Mouse (Mus musculus) adrenal gland, postnatal 25 days (tissue): ENCODE data around the gene Baiap3. TPM values are rescaled to one million over a fixed set of nuclear protein-coding genes. Genes with fewer than 3 reads are reported as not detected.
"Not testable (repeated sequence)": the region's sequence is repeated elsewhere in the genome, so short reads cannot be mapped to it uniquely, and the experiment has no call there.

Experiments used
- DNase-seq: peaks from one replicate; pipeline ENCODE4 v3.0.0; 2021; ENCODE audit warnings: mixed read lengths
- total RNA-seq: library from RNA; stranded (reverse); gene quantifications from 2 replicates; pipeline ENCODE4 v1.2.3, GENCODE M21; 2021

Baiap3 gene
- total RNA-seq, 1 experiment from 2014 or later = 15.0 TPM

- no peak for DNase-seq
Observed at GRCm38 (mm10) chr17:25248033-25248750, 8.0 kb downstream of the Baiap3 start.

GRCm38 (mm10) chr17:25244239-25244638, 11.9 kb downstream of the Baiap3 start:
- DNase-seq = no peak

- no peak for DNase-seq
Observed at GRCm38 (mm10) chr17:25243131-25243780, 12.9 kb downstream of the Baiap3 start.

- DNase-seq = peak; percentile 85
Observed at GRCm38 (mm10) chr17:25239695-25240636, 16.2 kb downstream of the Baiap3 start, which contains the start of the genes Gnptg and Tsr3. TSS of gene Gnptg (minus strand) at chr17:25240124. TSS of gene Tsr3 (plus strand) at chr17:25240170.

GRCm38 (mm10) chr17:25235635-25236034, 20.5 kb downstream of the Baiap3 start:
- DNase-seq = no peak

- DNase-seq = not testable (repeated sequence)
Observed at GRCm38 (mm10) chr17:25231621-25232020, 24.5 kb downstream of the Baiap3 start.

- DNase-seq = no peak
Observed at GRCm38 (mm10) chr17:25230700-25231099, 25.5 kb downstream of the Baiap3 start.

GRCm38 (mm10) chr17:25230014-25230655, 26.0 kb downstream of the Baiap3 start:
- not testable (repeated sequence) for DNase-seq

- DNase-seq = no peak
Observed at GRCm38 (mm10) chr17:25227991-25228390, 28.2 kb downstream of the Baiap3 start.

GRCm38 (mm10) chr17:25225659-25226058, 30.5 kb downstream of the Baiap3 start:
- no peak for DNase-seq

GRCm38 (mm10) chr17:25224586-25225222, 31.5 kb downstream of the Baiap3 start:
- no peak for DNase-seq

- DNase-seq = no peak
Observed at GRCm38 (mm10) chr17:25222951-25223601, 33.1 kb downstream of the Baiap3 start.

GRCm38 (mm10) chr17:25222504-25222940, 33.6 kb downstream of the Baiap3 start:
- not testable (repeated sequence) for DNase-seq

GRCm38 (mm10) chr17:25221821-25222503, 34.2 kb downstream of the Baiap3 start:
- DNase-seq = peak; percentile 82

GRCm38 (mm10) chr17:25220746-25221145, 35.4 kb downstream of the Baiap3 start:
- no peak for DNase-seq

GRCm38 (mm10) chr17:25219492-25220295, 36.5 kb downstream of the Baiap3 start:
- no peak for DNase-seq

GRCm38 (mm10) chr17:25218967-25219366, 37.2 kb downstream of the Baiap3 start:
- DNase-seq = no peak

- DNase-seq = no peak
Observed at GRCm38 (mm10) chr17:25215431-25215830, 40.7 kb downstream of the Baiap3 start.

GRCm38 (mm10) chr17:25211705-25212104, 44.5 kb downstream of the Baiap3 start:
- DNase-seq = no peak
